Mouse (Mus musculus): ENCODE measurements around the gene Chp2. TPM values are rescaled to one million over a fixed set of nuclear protein-coding genes. Genes with fewer than 3 reads are reported as not detected.

Chp2 gene
- polyA plus RNA-seq, 1 experiment from 2014 or later, result not detected

DNA sequence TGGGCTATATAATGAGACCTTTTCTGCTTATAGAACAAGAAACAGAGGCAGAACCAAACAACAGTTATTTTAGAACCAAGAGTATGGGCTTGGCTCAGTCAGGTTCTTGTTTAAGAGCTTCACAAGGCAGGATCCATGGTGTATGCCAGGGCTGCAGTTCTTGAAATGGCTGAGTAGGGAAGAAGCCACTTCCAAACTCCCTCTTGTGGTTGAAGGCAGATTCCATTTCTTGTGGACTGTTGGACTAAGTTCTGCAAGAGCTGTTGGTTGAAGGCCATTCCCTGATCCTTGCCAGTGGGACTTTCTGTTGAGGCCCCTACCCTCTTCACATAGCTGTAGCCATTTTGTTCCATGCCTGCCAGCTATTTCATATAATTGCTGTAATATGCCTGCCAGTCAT lies 25.4 kb upstream of the Chp2 start:
- DNase-seq (ENCODE audit: low spot score) (no peak), ATAC-seq (replicated peaks; ENCODE audit: insufficient number of reproducible peaks, low FRiP score, low TSS enrichment, low read depth) (no peak)
- Histone ChIP-seq H3K9me3 (replicated peaks; ENCODE audit: control insufficient read depth, low read length) (no peaks in the 10 kb centered on the region), H3K4me2 (ENCODE audit: low read depth, low read length) (no peak overlapping the region), H3K4me1 (ENCODE audit: control insufficient read depth, insufficient read depth, low read length) (no peaks in the 10 kb centered on the region), H3K4me3 (ENCODE audit: low read depth, low read length) (no peak overlapping the region), H3K36me3 (replicated peaks; ENCODE audit: control insufficient read depth, insufficient read depth, low read depth, low read length) (no peaks in the 10 kb centered on the region), H3K27ac (replicated peaks; ENCODE audit: low read depth, low read length) (no peak overlapping the region), H3K27me3 (ENCODE audit: control insufficient read depth, insufficient read depth, low read length) (no peaks in the 10 kb centered on the region), H3K9ac (replicated peaks; ENCODE audit: low read length) (no peak overlapping the region)

DNA sequence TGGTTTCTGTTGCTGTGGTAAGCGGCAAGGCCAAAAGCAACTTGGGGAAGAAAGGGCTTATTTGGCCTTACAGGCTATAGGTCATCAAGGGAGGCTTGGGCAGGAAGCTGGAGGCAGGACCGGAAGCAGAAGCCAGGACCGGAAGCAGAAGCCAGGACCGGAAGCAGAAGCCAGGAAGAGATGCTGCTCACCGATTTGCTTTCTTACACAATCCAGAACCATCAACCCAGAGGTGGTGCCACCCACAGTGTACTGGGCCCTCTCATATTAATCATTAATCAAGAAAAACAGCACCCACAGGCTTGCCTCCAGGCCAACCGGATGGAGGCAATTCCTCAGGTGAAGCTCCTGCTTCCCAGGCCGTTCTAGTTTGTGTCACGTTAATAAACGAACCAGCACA lies 22.5 kb upstream of the Chp2 start:
- H3K27ac ChIP-seq (replicated peaks; ENCODE audit: low read depth, low read length), result no peak overlapping the region
- DNase-seq (ENCODE audit: low spot score), result no peak
- no peak overlapping the region for H3K9ac ChIP-seq (replicated peaks; ENCODE audit: low read length)
- no peak for ATAC-seq (replicated peaks; ENCODE audit: insufficient number of reproducible peaks, low FRiP score, low TSS enrichment, low read depth)
- WGBS, result 84% methylated on average over 9 of the region's 9 CpGs
- no peaks in the 10 kb centered on the region for H3K36me3 ChIP-seq (replicated peaks; ENCODE audit: control insufficient read depth, insufficient read depth, low read depth, low read length)
- no peak overlapping the region for H3K4me3 ChIP-seq (ENCODE audit: low read depth, low read length)
- H3K4me1 ChIP-seq (ENCODE audit: control insufficient read depth, insufficient read depth, low read length), result no peaks in the 10 kb centered on the region
- no peaks in the 10 kb centered on the region for H3K9me3 ChIP-seq (replicated peaks; ENCODE audit: control insufficient read depth, low read length)
- H3K4me2 ChIP-seq (ENCODE audit: low read depth, low read length), result no peak overlapping the region
- no peaks in the 10 kb centered on the region for H3K27me3 ChIP-seq (ENCODE audit: control insufficient read depth, insufficient read depth, low read length)

DNA sequence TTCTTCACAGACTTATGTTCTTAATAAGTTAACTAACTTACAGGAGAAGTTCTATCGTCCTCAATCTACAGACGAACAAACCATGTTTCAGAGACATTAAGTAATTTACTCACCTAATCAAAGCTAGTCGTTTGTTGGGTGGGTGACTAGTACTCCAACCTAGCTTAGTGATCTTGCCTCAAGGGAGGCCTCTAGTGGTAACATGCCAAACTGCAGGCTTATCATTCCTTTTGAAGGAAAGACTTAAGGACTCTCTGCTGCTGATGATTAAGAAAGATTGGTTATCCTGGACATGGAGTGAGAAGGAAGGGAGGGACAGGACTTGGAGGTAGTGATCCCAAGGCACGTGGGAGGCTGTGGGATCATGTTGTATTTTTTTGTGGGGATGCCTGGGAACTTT lies 22.0 kb upstream of the Chp2 start:
- no peak for ATAC-seq (replicated peaks; ENCODE audit: insufficient number of reproducible peaks, low FRiP score, low TSS enrichment, low read depth)
- no peak overlapping the region for H3K4me3 ChIP-seq (ENCODE audit: low read depth, low read length)
- H3K4me1 ChIP-seq (ENCODE audit: control insufficient read depth, insufficient read depth, low read length), result no peaks in the 10 kb centered on the region
- H3K4me2 ChIP-seq (ENCODE audit: low read depth, low read length), result no peak overlapping the region
- H3K27ac ChIP-seq (replicated peaks; ENCODE audit: low read depth, low read length), result no peak overlapping the region
- H3K36me3 ChIP-seq (replicated peaks; ENCODE audit: control insufficient read depth, insufficient read depth, low read depth, low read length), result no peaks in the 10 kb centered on the region
- H3K9ac ChIP-seq (replicated peaks; ENCODE audit: low read length), result no peak overlapping the region
- H3K27me3 ChIP-seq (ENCODE audit: control insufficient read depth, insufficient read depth, low read length), result no peaks in the 10 kb centered on the region
- DNase-seq (ENCODE audit: low spot score), result peak; percentile 73
- 37% methylated on average over 4 of the region's 4 CpGs for WGBS
- H3K9me3 ChIP-seq (replicated peaks; ENCODE audit: control insufficient read depth, low read length), result no peaks in the 10 kb centered on the region

DNA sequence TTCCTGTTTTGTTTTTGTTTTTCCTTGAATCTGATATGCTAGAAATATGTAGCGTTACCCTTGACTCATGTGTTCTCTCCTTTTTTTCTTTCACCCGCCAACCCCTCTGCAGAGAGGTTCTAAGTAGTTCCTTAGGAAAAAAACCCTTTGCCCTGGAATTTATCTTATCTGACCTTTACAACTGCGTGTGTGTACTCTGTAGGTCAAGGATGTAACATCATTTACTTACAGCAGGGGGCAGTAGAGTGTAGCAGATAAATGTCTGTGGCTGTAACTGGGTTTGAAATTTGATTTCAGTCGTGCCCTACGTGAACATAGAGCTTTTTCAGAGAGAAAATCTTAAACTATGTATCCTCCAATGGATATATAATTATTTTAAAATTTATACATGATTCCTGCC lies 20.0 kb upstream of the Chp2 start:
- Histone ChIP-seq H3K4me3 (ENCODE audit: low read depth, low read length) (no peak overlapping the region), H3K36me3 (replicated peaks; ENCODE audit: control insufficient read depth, insufficient read depth, low read depth, low read length) (no peaks in the 10 kb centered on the region), H3K27ac (replicated peaks; ENCODE audit: low read depth, low read length) (no peak overlapping the region), H3K4me1 (ENCODE audit: control insufficient read depth, insufficient read depth, low read length) (no peaks in the 10 kb centered on the region), H3K9ac (replicated peaks; ENCODE audit: low read length) (no peak overlapping the region), H3K9me3 (replicated peaks; ENCODE audit: control insufficient read depth, low read length) (no peaks in the 10 kb centered on the region), H3K27me3 (ENCODE audit: control insufficient read depth, insufficient read depth, low read length) (no peaks in the 10 kb centered on the region), H3K4me2 (ENCODE audit: low read depth, low read length) (no peak overlapping the region)
- DNase-seq (ENCODE audit: low spot score) (peak; percentile 75), ATAC-seq (replicated peaks; ENCODE audit: insufficient number of reproducible peaks, low FRiP score, low TSS enrichment, low read depth) (no peak)
- 32% methylated on average over 5 of the region's 5 CpGs for WGBS

DNA sequence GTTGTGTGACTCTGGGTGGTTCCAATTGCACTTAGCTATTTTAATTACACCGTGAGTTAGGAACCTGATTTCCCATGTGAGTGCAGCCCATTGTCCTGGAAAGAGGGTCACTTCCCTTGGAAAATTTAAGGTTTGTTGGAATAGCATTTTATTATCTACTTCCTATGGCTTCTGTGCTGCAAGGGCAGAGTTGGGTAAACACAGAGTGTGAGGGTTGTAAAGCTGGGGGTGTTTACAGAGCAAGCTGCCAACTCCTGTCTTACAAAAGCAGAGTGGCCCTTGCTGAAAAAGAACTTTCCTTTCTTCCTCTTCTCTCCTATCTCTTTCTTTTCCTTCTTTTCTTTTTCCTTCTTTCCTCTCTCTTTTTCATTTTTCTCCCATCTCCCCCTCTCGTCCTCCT lies 15.4 kb upstream of the Chp2 start:
- WGBS, result 61% methylated on average over 2 of the region's 2 CpGs
- no peak overlapping the region for H3K9ac ChIP-seq (replicated peaks; ENCODE audit: low read length)
- H3K4me2 ChIP-seq (ENCODE audit: low read depth, low read length), result no peak overlapping the region
- DNase-seq (ENCODE audit: low spot score) (no peak), ATAC-seq (replicated peaks; ENCODE audit: insufficient number of reproducible peaks, low FRiP score, low TSS enrichment, low read depth) (no peak)
- H3K27ac ChIP-seq (replicated peaks; ENCODE audit: low read depth, low read length), result no peak overlapping the region
- H3K9me3 ChIP-seq (replicated peaks; ENCODE audit: control insufficient read depth, low read length), result no peaks in the 10 kb centered on the region
- no peak overlapping the region for H3K4me3 ChIP-seq (ENCODE audit: low read depth, low read length)
- no peaks in the 10 kb centered on the region for H3K4me1 ChIP-seq (ENCODE audit: control insufficient read depth, insufficient read depth, low read length)
- H3K36me3 ChIP-seq (replicated peaks; ENCODE audit: control insufficient read depth, insufficient read depth, low read depth, low read length), result no peaks in the 10 kb centered on the region
- H3K27me3 ChIP-seq (ENCODE audit: control insufficient read depth, insufficient read depth, low read length), result no peaks in the 10 kb centered on the region

DNA sequence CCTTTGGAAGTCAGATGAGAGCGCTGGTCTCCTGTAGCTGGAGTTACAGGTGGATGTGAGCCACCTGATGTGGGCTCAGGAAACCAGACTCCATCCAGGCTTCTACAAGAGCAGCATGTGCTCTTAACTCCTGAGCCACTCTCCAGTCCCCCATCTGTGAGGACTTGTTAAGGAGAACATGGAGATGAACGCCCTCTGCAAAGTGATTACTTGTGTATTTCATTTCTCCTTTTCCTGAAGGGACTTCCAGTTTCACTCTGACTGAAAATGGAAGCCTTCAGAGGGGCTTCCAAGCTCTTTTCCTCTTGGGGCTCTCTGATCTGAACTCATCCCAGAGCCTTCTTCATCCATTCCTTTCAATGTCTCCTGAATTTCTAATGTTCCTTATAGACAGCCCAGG lies 13.2 kb upstream of the Chp2 start:
- no peaks in the 10 kb centered on the region for H3K9me3 ChIP-seq (replicated peaks; ENCODE audit: control insufficient read depth, low read length)
- H3K27ac ChIP-seq (replicated peaks; ENCODE audit: low read depth, low read length), result no peak overlapping the region
- ATAC-seq (replicated peaks; ENCODE audit: insufficient number of reproducible peaks, low FRiP score, low TSS enrichment, low read depth) (no peak), DNase-seq (ENCODE audit: low spot score) (no peak)
- no peaks in the 10 kb centered on the region for H3K36me3 ChIP-seq (replicated peaks; ENCODE audit: control insufficient read depth, insufficient read depth, low read depth, low read length)
- H3K27me3 ChIP-seq (ENCODE audit: control insufficient read depth, insufficient read depth, low read length), result no peaks in the 10 kb centered on the region
- no peak overlapping the region for H3K9ac ChIP-seq (replicated peaks; ENCODE audit: low read length)
- H3K4me1 ChIP-seq (ENCODE audit: control insufficient read depth, insufficient read depth, low read length), result no peaks in the 10 kb centered on the region
- no peak overlapping the region for H3K4me3 ChIP-seq (ENCODE audit: low read depth, low read length)
- 78% methylated on average over 2 of the region's 2 CpGs for WGBS
- no peak overlapping the region for H3K4me2 ChIP-seq (ENCODE audit: low read depth, low read length)

DNA sequence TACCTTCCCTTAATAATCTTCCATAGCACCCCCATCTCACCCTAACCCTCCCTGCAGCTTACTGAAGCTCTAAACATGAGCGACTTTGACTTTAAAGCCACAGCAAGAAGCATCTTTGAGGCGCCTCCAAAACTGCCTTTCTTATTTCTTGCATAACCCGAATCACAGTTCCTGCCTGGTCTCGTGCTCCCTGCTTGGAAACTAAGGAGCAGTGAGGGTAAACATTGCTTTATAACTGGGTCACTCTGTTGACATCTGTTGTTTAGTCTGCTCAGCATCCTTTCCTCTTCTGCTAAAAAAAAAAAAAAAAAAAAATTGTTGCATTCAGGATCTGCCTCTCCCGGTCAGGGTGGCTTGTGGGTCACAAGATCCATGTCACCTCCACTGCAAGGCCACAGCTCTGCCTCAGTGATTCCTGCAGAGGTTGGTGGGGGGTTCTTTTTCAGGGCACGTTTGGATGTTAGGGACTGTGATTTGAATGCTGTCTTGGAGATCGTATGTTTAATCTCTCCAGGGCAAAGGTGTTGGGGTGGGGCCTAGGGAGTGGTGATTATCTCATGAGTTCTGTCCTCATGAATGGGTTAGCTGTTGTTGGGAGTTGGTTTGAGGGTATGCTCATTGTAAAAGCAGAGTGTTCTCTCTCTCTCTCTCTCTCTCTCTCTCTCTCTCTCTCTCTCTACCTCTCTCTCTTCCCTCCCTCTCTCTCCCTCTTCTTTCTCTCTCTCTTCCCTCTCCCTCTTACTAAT lies 10.8 kb upstream of the Chp2 start:
- WGBS, result 63% methylated on average over 7 of the region's 7 CpGs
- no peaks in the 10 kb centered on the region for H3K9me3 ChIP-seq (replicated peaks; ENCODE audit: control insufficient read depth, low read length)
- H3K27me3 ChIP-seq (ENCODE audit: control insufficient read depth, insufficient read depth, low read length), result no peaks in the 10 kb centered on the region
- H3K4me1 ChIP-seq (ENCODE audit: control insufficient read depth, insufficient read depth, low read length), result no peaks in the 10 kb centered on the region
- no peak overlapping the region for H3K27ac ChIP-seq (replicated peaks; ENCODE audit: low read depth, low read length)
- ATAC-seq (replicated peaks; ENCODE audit: insufficient number of reproducible peaks, low FRiP score, low TSS enrichment, low read depth), result no peak
- H3K9ac ChIP-seq (replicated peaks; ENCODE audit: low read length), result no peak overlapping the region
- no peaks in the 10 kb centered on the region for H3K36me3 ChIP-seq (replicated peaks; ENCODE audit: control insufficient read depth, insufficient read depth, low read depth, low read length)
- H3K4me2 ChIP-seq (ENCODE audit: low read depth, low read length), result no peak overlapping the region
- H3K4me3 ChIP-seq (ENCODE audit: low read depth, low read length), result no peak overlapping the region
- DNase-seq (ENCODE audit: low spot score), result no peak

DNA sequence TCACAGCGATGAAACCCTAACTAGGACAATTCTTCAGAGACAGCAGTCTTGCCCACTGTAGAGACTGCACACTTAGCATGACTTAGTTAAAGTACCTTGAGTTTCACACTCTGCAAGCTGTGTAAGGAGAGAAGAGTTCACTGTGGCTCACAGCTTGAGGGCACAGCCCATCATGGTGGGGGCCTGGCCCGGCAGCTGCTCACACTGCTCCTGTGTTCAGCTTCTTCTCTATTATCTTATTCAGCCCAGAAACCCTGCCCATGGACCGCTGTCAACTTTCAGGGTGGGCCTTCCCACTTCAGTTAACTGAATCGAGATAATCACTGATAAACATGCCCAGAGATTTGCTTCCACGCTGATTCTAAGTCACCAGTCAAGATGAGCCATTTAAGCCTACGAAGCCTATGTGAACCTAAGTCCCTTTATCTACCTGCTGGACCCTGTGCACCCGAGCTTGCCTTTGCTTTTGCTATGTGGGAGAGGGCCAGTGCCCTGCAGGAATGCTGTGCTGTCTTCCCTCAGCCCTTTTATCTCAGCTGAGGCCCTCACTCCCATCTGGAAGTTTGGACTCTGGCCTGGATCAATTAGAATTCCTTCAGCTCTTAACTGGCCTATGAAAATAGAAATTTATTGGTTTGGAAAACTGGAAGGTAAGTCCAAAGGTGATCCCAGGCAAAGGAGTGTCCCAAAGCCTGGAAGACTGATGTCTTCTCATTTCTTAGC lies 6.9 kb downstream of the Chp2 start:
- no peaks in the 10 kb centered on the region for H3K4me1 ChIP-seq (ENCODE audit: control insufficient read depth, insufficient read depth, low read length)
- 77% methylated on average over 7 of the region's 7 CpGs for WGBS
- H3K4me3 ChIP-seq (ENCODE audit: low read depth, low read length), result no peak overlapping the region
- H3K36me3 ChIP-seq (replicated peaks; ENCODE audit: control insufficient read depth, insufficient read depth, low read depth, low read length), result no peaks in the 10 kb centered on the region
- no peak overlapping the region for H3K9ac ChIP-seq (replicated peaks; ENCODE audit: low read length)
- H3K27me3 ChIP-seq (ENCODE audit: control insufficient read depth, insufficient read depth, low read length), result no peaks in the 10 kb centered on the region
- H3K27ac ChIP-seq (replicated peaks; ENCODE audit: low read depth, low read length), result no peak overlapping the region
- no peak overlapping the region for H3K4me2 ChIP-seq (ENCODE audit: low read depth, low read length)
- ATAC-seq (replicated peaks; ENCODE audit: insufficient number of reproducible peaks, low FRiP score, low TSS enrichment, low read depth) (no peak), DNase-seq (ENCODE audit: low spot score) (no peak)
- H3K9me3 ChIP-seq (replicated peaks; ENCODE audit: control insufficient read depth, low read length), result no peaks in the 10 kb centered on the region
